8 mouse cellular contexts compared by ENCODE assay signal in the genomic region with DNA sequence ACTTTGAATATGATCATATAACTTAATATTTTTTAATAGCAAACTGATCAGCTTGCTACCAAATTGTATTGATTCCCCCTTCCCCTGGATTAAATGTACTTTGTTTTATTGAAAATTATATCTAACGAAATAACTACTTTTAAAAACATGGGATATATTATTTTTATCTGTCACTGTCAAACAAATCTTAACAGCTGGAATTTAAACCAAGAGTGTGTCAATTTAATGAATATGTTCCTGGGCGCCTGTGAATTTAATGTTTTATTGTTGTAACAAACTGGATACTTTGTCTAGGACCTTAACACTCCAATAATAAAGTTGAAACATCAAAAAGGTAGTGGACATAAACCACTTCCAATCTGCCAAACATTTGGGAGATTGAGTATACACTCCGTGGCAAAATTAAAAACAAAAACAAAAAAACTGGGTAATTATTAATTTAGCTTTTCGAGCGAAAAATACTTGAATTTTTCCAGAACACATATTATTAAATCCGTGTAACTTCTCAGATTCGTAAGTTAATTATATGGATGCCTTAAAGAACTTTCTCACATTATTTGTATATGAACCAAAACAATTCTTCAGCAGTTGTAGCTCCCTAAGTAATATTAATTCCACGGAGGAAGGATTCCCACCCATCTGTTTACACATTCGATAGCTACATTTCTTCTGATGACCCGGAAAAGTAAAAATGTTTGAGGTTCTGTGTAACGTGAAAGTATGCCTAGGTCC. TPM values are rescaled to one million over a fixed set of nuclear protein-coding genes. Genes with fewer than 3 reads are reported as not detected.
A peak's percentile ranks its signal among the peaks of the same experiment; 100 is the strongest.
DNase-seq lines count a peak whose midpoint lies in the region; ATAC-seq and TF ChIP-seq lines count a peak whose summit lies in the region.

No protein-coding gene starts in this region.

- peaks cover 39% of the 10 kb centered on the region for H3K27me3 ChIP-seq in kidney, adult 2 months (replicated peaks; ENCODE audit: control insufficient read depth, insufficient read depth, low read length)
- H3K27me3 ChIP-seq in hindbrain, embryonic 13.5 days = no peaks in the 10 kb centered on the region
- no peaks in the 10 kb centered on the region for H3K27me3 ChIP-seq in midbrain, embryonic 11.5 days (ENCODE audit: control insufficient read depth, insufficient read depth, low read length)

- no peak for ATAC-seq in hindbrain, embryonic 13.5 days (ENCODE audit: low FRiP score)
- no peak for ATAC-seq in midbrain, embryonic 11.5 days (ENCODE audit: low FRiP score)

- peak overlapping the region; percentile 70 for H3K9ac ChIP-seq in hindbrain, embryonic 13.5 days
- peak overlapping the region; percentile 86 for H3K9ac ChIP-seq in midbrain, embryonic 11.5 days (ENCODE audit: low read length)

- 18% methylated on average over 11 of the region's 11 CpGs for WGBS in kidney, adult 2 months
- WGBS in bone marrow, adult 2 months = 19% methylated on average over 11 of the region's 11 CpGs
- 2% methylated on average over 11 of the region's 11 CpGs for WGBS in hindbrain, embryonic 13.5 days
- 2% methylated on average over 11 of the region's 11 CpGs for WGBS in midbrain, embryonic 11.5 days

- H3K4me3 ChIP-seq in kidney, adult 2 months (ENCODE audit: insufficient read depth, low read depth, low read length) = no peak overlapping the region
- H3K4me3 ChIP-seq in bone marrow, adult 2 months (replicated peaks; ENCODE audit: control insufficient read depth, low read depth, low read length) = peak overlapping the region; percentile 61
- H3K4me3 ChIP-seq in hindbrain, embryonic 13.5 days = peak overlapping the region; percentile 58
- peak overlapping the region; percentile 63 for H3K4me3 ChIP-seq in midbrain, embryonic 11.5 days (ENCODE audit: low read depth, low read length)

- H3K4me2 ChIP-seq in hindbrain, embryonic 13.5 days = peak overlapping the region; percentile 71
- H3K4me2 ChIP-seq in midbrain, embryonic 11.5 days = peak overlapping the region; percentile 56

- no peaks in the 10 kb centered on the region for H3K9me3 ChIP-seq in hindbrain, embryonic 13.5 days
- H3K9me3 ChIP-seq in midbrain, embryonic 11.5 days (ENCODE audit: control insufficient read depth, low read length) = no peaks in the 10 kb centered on the region

- no peaks in the 10 kb centered on the region for H3K4me1 ChIP-seq in kidney, adult 2 months (ENCODE audit: control insufficient read depth, insufficient read depth, low read length)
- H3K4me1 ChIP-seq in bone marrow, adult 2 months (ENCODE audit: control insufficient read depth, insufficient read depth, low read length) = no peaks in the 10 kb centered on the region
- peaks cover 20% of the 10 kb centered on the region for H3K4me1 ChIP-seq in hindbrain, embryonic 13.5 days (replicated peaks)
- H3K4me1 ChIP-seq in midbrain, embryonic 11.5 days (ENCODE audit: control insufficient read depth, insufficient read depth, low read length) = peaks cover 13% of the 10 kb centered on the region

- peak; percentile 36 for DNase-seq in kidney, adult 2 months
- DNase-seq in kidney, postnatal 10 days = no peak
- DNase-seq in midbrain, embryonic 11.5 days (ENCODE audit: low spot score, missing footprints) = no peak
- no peak for DNase-seq in right cerebral cortex, postnatal 10 days (ENCODE audit: low spot score in 2 of 2)
- no peak for DNase-seq in adipocyte (ENCODE audit: low spot score)
- DNase-seq in MN1 (ENCODE audit: low spot score) = no peak

- no peak overlapping the region for H3K27ac ChIP-seq in kidney, adult 2 months (ENCODE audit: insufficient read depth, low read depth, low read length)
- peak overlapping the region; percentile 26; the same call in 1 of the 2 replicates for H3K27ac ChIP-seq in bone marrow, adult 2 months (ENCODE audit: control insufficient read depth, insufficient read depth, low read depth, low read length, poor library complexity)
- peak overlapping the region; percentile 91 for H3K27ac ChIP-seq in hindbrain, embryonic 13.5 days
- peak overlapping the region; percentile 96 for H3K27ac ChIP-seq in midbrain, embryonic 11.5 days (ENCODE audit: low read depth, low read length)

- H3K36me3 ChIP-seq in kidney, adult 2 months (ENCODE audit: control insufficient read depth, insufficient read depth, low read length) = no peaks in the 10 kb centered on the region
- H3K36me3 ChIP-seq in hindbrain, embryonic 13.5 days = no peaks in the 10 kb centered on the region
- H3K36me3 ChIP-seq in midbrain, embryonic 11.5 days (ENCODE audit: control insufficient read depth, insufficient read depth, low read length) = no peaks in the 10 kb centered on the region

- TF ChIP-seq CTCF in kidney, adult 2 months (conservative IDR thresholded peaks at IDR 0.05; ENCODE audit: insufficient read depth, insufficient read length, low read depth, low read length) = no peak
- TF ChIP-seq CTCF in bone marrow, adult 2 months (IDR thresholded peaks at IDR 0.05; ENCODE audit: control insufficient read depth, insufficient read depth, low read length) = no peak

- no peak for TF ChIP-seq POLR2A in kidney, adult 2 months (IDR thresholded peaks at IDR 0.05; ENCODE audit: low read depth, low read length)
- TF ChIP-seq POLR2A in bone marrow, adult 2 months (IDR thresholded peaks at IDR 0.05; ENCODE audit: borderline replicate concordance, control insufficient read depth, low read depth, low read length) = no peak

RNA-seq across cellular contexts. Expression of a gene that starts 2.2 kb away (rescaled TPM):
- polyA plus RNA-seq in kidney, adult 2 months (2012; rRNA removed) = 0.03 and 0.04 TPM in 2 replicates
- polyA plus RNA-seq in bone marrow, adult 2 months (2011; ENCODE audit: insufficient read depth, insufficient read length, low replicate concordance, missing spikeins) = 0.31 and 2.7 TPM in 2 replicates
- polyA plus RNA-seq in hindbrain, embryonic 13.5 days (2015; fragmentation: Nextera tagmentation; extraction: Ambion mirVana) = 43.7 and 45.0 TPM in 2 replicates
- 145 and 155 TPM in 2 replicates for polyA plus RNA-seq in midbrain, embryonic 11.5 days (2014; fragmentation: Nextera tagmentation; extraction: Ambion mirVana)

RNA-seq across cellular contexts. Expression of a gene that starts 46.9 kb away (rescaled TPM):
- 18.4 and 22.7 TPM in 2 replicates for polyA plus RNA-seq in kidney, adult 2 months (2012; rRNA removed)
- polyA plus RNA-seq in bone marrow, adult 2 months (2011; ENCODE audit: insufficient read depth, insufficient read length, low replicate concordance, missing spikeins) = 138 and 166 TPM in 2 replicates
- 133 and 143 TPM in 2 replicates for polyA plus RNA-seq in hindbrain, embryonic 13.5 days (2015; fragmentation: Nextera tagmentation; extraction: Ambion mirVana)
- 57.6 and 61.2 TPM in 2 replicates for polyA plus RNA-seq in midbrain, embryonic 11.5 days (2014; fragmentation: Nextera tagmentation; extraction: Ambion mirVana)

Comparison
In these comparisons a context has a peak if more than half of its experiments do, and no peak if none do; other contexts are left out.
1. RNA of a gene that starts 2.2 kb away (polyA plus RNA-seq): 145 to 155 TPM in midbrain, embryonic 11.5 days and 43.7 to 45.0 TPM in hindbrain, embryonic 13.5 days; 0.31 to 2.7 TPM in bone marrow, adult 2 months and 0.03 to 0.04 TPM in kidney, adult 2 months; every median in the first group is over 10 times any median in the second.